Mouse (Mus musculus) retina, postnatal 7 days (tissue): ENCODE measurements around the gene Ybx2.
A peak's percentile ranks its signal among the peaks of the same experiment; 100 is the strongest.
"Not testable (repeated sequence)": the region's sequence is repeated elsewhere in the genome, so short reads cannot be mapped to it uniquely, and the experiment has no call there.

ENCODE experiments used
- DNase-seq: peaks from one replicate; pipeline ENCODE4 v3.0.0-alpha.2; 2012; ENCODE audit warnings: low read depth, low spot score

Ybx2 gene

GRCm38 (mm10) chr11:69914917-69915430 is 20.6 kb upstream of the Ybx2 start:
- no peak for DNase-seq

GRCm38 (mm10) chr11:69915667-69916627 is 19.6 kb upstream of the Ybx2 start:
- DNase-seq, result no peak

DNA sequence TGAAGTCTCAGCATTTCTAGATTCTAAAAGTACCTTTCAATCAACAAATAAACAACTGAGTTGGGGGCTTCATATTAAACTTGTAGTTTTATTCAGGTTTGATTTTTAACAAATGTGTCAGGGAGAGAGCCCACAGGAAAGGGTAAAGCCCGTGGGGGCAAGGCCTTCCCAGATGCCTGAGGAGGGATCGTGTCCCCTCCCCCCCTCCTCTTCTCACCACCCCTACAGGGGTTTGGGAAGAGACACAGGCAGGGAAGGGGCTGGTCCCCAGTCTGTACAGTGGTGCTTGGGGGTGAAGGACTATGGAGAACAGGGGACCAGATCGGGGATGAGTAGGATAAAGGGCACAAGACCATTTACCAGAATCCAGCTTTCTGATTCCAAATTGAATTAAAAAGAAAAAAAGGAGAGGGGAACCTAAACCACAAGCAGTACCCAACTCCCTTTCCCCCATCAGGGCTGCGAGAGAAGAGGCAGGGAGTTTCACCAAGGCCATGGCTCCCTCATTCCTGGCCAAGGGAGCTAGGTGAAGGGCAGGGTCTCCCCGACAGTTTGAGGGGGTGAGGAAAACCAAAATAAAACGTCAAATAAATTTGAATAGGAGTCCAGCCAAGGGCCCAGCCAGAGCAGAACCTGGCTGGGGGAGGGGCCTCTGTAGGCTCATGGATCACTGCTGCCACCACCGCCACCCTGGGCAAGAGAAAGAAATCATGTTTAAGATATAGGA is 18.8 kb upstream of the Ybx2 start:
- not testable (repeated sequence) for DNase-seq

DNA sequence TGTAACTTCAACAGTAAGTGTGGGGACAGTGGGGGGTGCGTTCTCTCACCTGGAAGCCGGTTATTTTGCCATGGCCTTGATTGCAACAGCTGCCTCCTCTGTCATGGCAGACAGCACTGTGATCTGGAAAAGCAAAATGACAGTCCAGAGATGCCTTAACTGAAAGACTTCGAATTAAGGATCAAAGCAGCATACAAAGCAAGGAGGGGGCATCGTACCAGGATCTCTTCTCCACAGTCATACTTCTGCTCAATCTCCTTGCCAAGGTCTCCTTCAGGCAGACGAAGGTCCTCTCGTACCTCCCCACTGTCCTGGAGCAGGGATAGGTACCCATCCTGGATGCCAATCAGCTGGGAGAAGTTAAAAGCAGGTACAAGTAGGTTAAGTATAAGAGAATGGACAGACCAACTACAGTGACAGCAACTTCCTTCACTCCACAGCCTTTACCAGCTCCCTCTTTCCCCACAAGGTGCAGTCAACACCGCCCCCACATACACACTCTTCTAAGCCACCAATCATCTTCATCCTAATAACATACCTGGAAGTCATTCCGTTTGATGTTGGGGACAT is 18.1 kb upstream of the Ybx2 start:
- DNase-seq, result no peak

GRCm38 (mm10) chr11:69918118-69918517 is 17.5 kb upstream of the Ybx2 start:
- DNase-seq, result no peak

DNA sequence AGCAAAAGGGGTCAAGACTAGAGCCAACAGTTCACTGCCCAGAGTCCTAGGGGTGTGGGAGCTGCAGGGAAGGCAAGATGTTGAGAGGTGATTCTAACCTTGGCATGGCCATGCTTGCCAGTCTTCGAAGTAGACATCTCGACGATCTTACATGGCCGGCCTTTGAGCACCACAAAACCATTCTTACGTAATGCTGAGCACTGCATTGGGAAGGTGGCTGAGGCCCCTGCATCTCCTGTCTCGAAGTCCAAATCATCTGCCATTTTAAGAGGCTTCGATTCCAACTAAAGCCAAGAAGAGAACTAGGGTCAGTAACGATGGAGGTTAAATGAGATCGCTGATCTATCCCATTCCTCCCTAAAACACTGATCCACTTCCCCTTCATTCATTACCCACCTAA is 16.5 kb upstream of the Ybx2 start:
- DNase-seq, result no peak

GRCm38 (mm10) chr11:69919661-69920265 is 15.8 kb upstream of the Ybx2 start:
- no peak for DNase-seq

DNA sequence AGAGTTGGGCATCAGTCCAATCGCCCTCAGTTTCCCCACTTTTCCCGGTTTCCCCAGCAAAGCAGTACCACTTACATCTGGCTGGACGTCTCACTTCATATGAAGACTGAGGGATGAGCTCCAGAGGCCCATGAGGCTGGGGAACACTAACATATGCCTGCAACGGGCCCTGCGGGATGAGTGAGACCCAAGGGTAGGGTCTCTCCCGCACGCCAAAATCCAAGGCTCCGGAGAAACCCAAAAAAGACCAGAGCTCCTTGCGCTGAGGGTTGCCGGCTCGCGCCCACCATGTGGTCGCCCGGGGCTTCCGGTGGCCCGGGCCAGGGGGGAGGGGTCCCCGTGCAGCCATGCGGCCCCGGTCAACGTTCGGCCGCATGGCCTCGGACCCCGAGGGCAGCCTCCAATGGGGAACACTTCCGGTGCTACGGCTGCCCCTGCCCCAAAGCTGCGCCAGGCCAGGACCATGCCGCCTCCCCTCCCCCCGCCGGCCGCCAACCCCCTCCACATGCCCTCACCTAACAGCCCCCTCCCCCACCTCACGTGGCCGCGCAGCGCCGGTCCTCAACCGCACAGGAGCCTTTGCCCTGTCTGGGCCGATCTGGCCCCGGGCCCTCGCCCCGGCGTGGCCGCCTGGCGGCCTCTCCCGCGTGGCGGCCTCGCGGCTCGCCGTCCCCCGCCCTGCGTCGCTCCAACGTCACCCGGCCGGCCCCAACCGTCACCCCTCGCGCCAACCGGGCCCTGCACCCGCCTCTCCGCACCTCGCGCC is 15.1 kb upstream of the Ybx2 start:
- DNase-seq, result no peak

GRCm38 (mm10) chr11:69921114-69922011 is 14.2 kb upstream of the Ybx2 start, which contains the start of gene Eif5a:
Gene Eif5a (minus strand): TSS chr11:69921958.
- DNase-seq, result peak; percentile 100

DNA sequence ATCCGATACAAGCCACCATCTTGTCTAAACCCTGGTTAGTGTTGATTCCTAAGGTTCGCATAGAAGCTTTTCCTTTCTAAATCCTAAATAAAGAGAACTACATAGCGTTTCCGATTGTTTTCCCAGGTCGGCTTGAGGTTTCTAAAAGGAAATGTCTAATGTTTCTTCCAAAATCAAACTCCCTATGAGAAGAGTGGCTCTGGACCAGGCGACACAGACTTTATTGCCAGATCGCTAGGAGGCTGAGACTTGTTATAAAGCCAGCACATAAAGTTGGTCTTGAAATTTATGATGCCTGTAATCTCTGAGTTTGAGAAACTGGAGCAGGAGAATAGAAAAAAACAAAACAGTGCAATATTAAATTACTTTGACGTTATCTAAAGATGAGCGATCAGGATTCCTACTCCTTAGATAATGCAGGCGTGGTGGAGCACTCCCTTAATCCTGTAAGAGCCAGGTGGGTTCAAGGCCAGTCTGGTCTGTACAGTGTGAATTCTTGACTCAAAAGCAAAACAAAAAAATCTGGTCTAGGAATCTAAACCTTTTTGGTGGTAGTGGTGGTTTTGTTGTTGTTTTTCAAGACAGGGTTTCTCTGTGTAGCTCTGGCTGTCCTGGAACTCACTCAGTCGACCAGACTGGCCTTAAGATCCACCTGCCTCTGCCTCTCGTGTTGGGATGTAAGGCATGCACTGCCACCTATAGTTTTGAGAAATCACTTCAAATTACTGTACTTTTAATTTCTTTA is 13.4 kb upstream of the Ybx2 start:
- DNase-seq, result no peak

- no peak for DNase-seq
These were observed 12.8 kb upstream of the Ybx2 start for GRCm38 (mm10) chr11:69922796-69923195.

DNA sequence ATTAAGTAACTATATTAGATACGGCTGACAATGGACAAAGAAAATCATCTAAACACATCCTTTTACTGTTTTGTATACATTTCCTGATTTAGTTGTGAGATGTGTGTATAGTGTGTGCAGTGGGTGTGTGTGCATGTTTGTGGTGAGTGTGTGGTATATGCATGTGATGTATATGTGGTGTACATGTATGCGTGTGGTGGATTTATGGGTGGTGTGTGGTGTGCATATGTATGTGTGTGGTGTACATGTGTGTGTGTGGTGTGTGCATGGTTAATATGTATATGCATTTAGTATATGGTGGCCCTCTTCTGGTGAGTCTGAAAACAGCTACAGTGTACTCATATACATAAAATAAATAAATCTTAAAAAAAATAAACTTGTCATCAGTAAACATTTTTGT is 8.1 kb upstream of the Ybx2 start:
- DNase-seq, result no peak

DNA sequence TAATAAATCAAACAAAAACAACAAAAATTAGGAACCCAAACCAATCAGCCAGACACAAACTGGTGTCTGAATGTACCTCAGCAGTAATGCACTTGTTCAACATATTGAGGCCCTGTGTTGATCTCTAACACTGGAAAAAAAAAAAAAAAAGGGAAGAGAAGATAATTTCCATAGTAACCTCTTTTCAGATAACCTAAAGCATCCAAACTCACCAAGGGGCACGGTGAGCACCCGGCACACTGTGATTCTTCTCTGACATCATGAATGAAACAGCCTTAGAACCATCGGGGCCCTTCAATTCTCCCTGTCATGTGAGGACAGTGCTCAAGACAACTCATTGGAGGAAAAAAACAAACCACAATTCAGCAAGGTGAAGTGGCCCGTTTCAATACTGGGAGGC is 5.9 kb upstream of the Ybx2 start:
- no peak for DNase-seq

- DNase-seq, result not testable (repeated sequence)
These were observed 5.4 kb upstream of the Ybx2 start for GRCm38 (mm10) chr11:69930176-69930575.

DNA sequence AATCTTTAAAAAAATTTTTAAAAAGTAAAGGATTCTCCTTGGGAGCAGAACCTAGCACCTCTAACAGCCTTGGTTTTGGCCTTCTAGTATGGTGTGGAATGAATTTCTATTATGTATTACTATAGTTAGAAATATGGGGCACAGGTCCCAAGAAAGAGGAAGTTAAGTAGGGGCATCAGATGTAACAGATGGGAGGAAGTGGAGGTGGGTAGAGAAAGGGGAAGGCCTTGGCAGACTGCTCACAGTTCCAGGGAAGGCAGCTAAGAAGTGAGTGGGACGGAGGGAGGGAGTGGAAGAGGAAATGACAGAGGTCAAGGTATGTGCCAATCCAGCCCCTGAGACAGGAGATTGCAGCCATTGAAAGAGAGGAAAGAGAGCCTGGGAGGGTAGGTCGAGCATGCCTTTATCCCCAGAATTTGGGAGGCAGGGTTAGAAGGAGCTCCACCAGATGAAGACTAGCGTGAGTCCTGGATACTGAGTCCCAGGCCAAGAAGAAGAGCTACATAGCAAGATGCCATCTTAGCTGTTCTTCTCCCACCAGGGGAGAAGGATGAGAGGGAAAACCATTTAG is 4.5 kb upstream of the Ybx2 start:
- no peak for DNase-seq

DNA sequence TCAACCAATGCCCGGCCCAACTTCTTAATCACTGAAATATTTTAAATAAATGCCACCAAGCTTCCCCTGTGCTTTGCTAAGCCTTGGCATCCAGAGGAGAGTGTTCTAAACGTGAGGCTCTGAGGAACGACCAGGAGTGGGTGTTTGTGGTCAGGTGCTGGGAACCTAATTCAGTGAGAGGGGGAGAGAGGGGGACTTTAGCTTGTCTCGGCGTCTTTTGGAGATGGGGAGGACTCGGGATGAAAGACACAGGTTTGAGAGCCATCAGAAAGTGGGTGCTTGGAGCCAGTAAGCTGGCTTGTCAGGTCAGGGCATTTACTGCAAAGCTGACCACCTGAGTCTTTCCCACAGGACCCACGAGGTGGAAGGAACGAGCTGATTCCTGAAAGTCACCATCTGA is 3.8 kb upstream of the Ybx2 start:
- no peak for DNase-seq

GRCm38 (mm10) chr11:69932254-69932653 is 3.3 kb upstream of the Ybx2 start:
- DNase-seq, result no peak

DNA sequence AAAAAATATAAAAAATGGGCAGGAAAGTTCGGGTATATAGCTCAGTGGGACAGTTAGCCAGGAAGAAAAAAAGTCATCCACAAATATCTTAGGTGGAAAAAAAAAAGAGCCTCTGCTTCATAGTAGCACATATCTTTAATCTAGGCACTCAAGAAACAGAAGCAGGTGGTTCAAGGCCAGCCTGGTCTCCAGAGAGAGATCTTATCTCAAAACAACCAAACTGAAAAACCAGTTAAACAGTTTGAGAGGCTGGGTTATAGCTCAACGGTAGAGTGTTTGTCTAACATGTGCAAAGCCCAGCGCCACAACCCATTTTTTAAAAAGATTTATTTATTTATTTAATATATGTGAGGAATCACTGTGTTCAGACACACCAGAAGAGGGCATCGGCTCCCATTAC is 2.5 kb upstream of the Ybx2 start:
- no peak for DNase-seq

DNA sequence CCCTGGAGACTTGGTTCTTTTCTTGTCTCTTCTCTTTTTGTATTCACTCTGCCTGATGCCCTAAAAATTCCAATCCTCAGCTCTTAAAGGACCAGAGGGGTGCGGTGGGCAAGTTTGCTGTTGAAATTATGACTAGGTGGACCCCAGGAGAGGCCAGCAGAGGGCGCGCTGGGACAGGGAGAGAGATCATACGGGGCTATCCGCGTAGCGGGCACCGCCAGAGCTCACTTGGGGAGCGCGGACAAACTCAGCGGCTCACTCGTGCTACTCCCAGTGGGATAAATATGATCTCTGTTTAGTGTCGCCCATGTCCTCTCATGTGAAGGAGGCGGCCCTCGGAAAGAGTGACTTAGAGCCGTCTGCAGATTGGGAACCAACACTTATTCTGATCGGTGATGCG is 1.4 kb upstream of the Ybx2 start:
- peak; percentile 86 for DNase-seq
